Mouse (Mus musculus) liver, adult 2 months (tissue): Measurements from ENCODE around the gene Skap1.

ENCODE experiments used
- CTCF ChIP-seq: fragments of 200-500 bp; IDR thresholded peaks from 2 replicates; pipeline ENCODE4 v1.5.1; 2011; ENCODE audit warnings: low read depth, low read length, control low read depth
- POLR2A ChIP-seq: fragments of 200-500 bp; IDR thresholded peaks from 2 replicates; pipeline ENCODE4 v1.6.1; 2011; ENCODE audit warnings: low read length, control low read depth; ENCODE audit not compliant: insufficient read depth; ENCODE audit errors: extremely low read depth

DNA sequence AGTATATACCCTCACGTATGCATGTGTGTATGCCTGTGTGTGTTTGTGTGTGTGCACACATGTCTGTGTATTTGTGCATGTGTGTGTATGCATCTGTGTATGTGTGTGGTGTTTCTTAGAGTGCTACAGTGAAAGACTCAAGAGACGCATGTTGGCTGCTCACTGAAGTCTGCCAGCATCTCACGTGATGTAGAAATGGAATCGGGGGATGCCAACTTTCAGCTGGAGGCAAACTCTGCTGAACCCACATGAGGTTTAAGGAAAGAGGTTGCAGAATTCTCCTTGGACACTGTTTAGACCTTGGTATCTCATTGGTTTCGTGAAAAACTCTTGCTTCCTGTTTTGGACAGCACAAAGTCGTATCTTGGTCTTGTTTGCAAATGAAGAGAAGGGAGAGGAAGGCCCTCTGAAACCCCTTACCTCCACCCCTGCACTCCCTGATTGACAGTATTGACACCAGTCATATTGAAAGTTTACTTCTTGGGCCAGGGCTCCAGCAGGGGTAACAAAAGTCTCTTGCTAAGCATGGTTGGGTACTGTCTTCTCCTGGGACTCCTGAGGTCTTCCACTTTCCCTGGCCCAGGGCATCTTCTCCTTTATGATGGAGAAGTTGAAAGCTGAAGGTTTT is 8.6 kb upstream of the Skap1 start:
- TF ChIP-seq POLR2A (no peak), CTCF (no peak)
